Mouse (Mus musculus) small intestine, adult 2 months (tissue): ENCODE data around the gene Map2k5.

Source experiments
- CTCF ChIP-seq: fragments of 200-500 bp; IDR thresholded peaks from 2 replicates; pipeline ENCODE4 v1.5.1; 2012; ENCODE audit warnings: low read depth, mild to moderate bottlenecking, control low read depth, inconsistent platforms, low read length, moderate library complexity, mixed read lengths; ENCODE audit not compliant: insufficient replicate concordance, insufficient read length; ENCODE audit errors: extremely low read depth
- POLR2A ChIP-seq: fragments of 200-500 bp; IDR thresholded peaks from 2 replicates; pipeline ENCODE4 v1.6.1; 2012; ENCODE audit warnings: low read depth, mild to moderate bottlenecking, control low read depth, inconsistent platforms, low read length, moderate library complexity

DNA sequence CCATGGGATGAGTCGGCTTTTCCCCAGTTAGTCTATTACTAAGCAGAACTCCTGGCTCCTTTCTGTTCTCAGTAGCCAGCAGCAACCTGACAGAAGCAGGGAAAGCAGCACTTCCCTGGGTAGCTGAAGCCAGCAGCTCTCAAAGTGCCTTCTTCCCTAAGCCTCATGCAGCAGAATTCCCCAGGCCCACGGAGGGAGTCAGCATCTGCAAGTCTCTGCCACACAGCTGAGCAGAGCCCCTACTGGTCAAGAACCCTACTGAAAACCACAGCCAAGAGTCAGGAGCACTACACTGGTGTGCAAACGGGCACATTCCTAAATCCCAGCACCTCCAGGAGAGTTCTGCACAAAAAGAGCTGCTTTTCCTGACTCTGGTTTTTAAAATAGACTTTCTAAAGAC, 17.3 kb downstream of the Map2k5 start:
- TF ChIP-seq CTCF (no peak), POLR2A (no peak)
